Mouse (Mus musculus) cerebellum, adult 2 months (tissue): ENCODE measurements around the gene Ifit1bl1.

Experiments used
- CTCF ChIP-seq: fragments of 200-500 bp; IDR thresholded peaks from 2 replicates; pipeline ENCODE4 v1.5.1; 2011; ENCODE audit warnings: low read depth, mild to moderate bottlenecking, control low read depth, low read length, moderate library complexity, borderline replicate concordance; ENCODE audit not compliant: insufficient read depth
- POLR2A ChIP-seq: fragments of 200-500 bp; IDR thresholded peaks from 2 replicates; pipeline ENCODE4 v1.6.1; 2011; ENCODE audit warnings: low read length, control low read depth, borderline replicate concordance; ENCODE audit not compliant: insufficient read depth

DNA sequence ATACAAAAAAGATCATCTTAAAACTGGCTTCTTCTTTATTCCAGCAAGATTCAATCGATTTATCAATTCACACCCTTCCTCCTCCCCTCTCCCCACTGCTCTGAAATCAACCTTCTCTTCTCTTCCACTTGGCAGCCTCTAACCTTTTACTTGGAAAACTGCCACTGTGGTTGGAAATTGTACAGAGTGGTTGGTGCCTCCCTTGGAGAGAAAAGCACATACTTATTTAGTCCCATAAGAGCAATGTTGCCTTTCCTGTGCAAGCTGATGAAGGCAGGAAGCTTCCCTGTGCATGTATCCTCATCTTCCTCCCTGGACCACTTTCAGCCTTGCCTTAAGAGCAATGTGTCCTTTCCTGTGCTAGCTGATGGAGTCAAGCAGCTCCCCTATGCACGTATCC lies 3.4 kb downstream of the Ifit1bl1 start:
- TF ChIP-seq CTCF (no peak), POLR2A (no peak)
